Mouse (Mus musculus) frontal cortex, adult 2 months (tissue): Measurements from ENCODE around the gene Kctd7. TPM values are rescaled to one million over a fixed set of nuclear protein-coding genes. Genes with fewer than 3 reads are reported as not detected.

Experiments
- DNase-seq, 2 experiments: peaks; one replicate each; pipeline ENCODE4 v3.0.0; 2022; ENCODE audit warnings: low spot score in 1 of 2; ENCODE audit errors: extremely low spot score in 1 of 2
- polyA plus RNA-seq: library from polyadenylated mRNA; depleted of rRNA; stranded (reverse); fragments of >200 nt; gene quantifications from 2 replicates; pipeline ENCODE4 v1.2.3, GENCODE M21; 2012; rRNA removed

Gene Kctd7
- polyA plus RNA-seq, 1 experiment: 10.7 TPM

- peak in 1 of 2 experiments; percentile 52 for DNase-seq
These were observed 42.7 kb downstream of the Kctd7 start for GRCm38 (mm10) chr5:130187383-130187782.

GRCm38 (mm10) chr5:130190909-130191308, 46.2 kb downstream of the Kctd7 start:
- no peak for DNase-seq

- DNase-seq: no peak
These were observed 47.2 kb downstream of the Kctd7 start for GRCm38 (mm10) chr5:130191865-130192264.

- no peak for DNase-seq
These were observed 47.8 kb downstream of the Kctd7 start for GRCm38 (mm10) chr5:130192356-130192944.

DNA sequence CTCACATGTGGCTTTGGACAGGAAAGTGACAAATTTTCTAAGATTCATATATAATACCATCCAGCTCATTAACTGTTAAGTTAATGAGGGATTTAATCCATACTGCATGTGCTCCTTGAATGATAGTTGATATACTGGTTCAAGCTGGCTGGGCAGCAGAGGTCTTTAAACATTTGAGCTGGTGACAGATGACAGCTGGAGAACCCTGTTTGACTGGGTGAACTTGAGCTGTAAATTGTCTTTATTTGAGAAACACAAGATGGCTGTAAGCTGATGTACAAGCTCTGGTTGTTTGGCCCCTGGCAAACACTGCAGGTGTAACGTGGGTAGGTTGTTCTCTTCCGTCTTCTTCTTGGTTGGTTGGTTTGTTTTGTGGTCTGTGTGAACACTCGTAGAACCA, 49.1 kb downstream of the Kctd7 start:
- DNase-seq: no peak

DNA sequence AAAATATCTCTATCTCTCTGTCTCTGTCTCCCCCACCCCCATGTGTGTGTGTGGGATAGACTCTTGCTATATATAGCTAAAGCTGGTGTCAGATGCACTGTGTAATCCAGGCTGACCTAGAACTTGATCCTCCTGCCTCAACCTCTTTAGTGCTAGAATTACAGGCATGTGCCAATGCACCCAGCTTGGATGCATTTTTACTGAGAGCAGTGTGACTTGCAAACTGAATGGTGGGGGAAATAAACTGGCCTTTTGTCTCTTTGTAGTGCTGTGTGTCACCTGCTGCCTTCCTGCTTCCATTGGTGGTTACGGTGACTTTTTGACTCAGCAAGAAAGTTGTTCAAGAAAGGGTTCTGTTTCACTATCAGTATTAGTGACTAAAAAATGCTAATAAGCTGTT, 51.6 kb downstream of the Kctd7 start:
- DNase-seq: no peak

- DNase-seq: no peak
These were observed 52.8 kb downstream of the Kctd7 start for GRCm38 (mm10) chr5:130197454-130197853.

DNA sequence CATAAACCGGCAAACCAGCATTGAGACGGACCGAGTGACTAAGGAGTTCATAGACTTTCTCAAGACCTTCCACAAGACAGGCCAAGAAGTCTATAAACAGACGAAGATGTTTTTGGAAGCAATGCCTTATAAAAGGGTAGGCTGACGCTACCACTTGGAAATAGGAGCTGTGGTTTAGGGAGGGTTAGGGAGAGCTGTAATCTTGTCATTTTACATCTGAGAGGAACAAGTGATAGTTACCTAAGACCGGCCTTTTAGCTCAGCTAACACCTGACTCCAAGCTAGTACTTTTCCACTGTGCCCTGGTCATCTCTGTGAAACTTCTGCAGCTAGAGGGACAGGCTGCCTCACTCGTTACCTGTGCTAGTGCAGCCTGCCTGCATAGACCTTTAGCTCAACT, 53.3 kb downstream of the Kctd7 start:
- no peak for DNase-seq

GRCm38 (mm10) chr5:130200233-130201029, 55.8 kb downstream of the Kctd7 start:
- DNase-seq: no peak

- no peak for DNase-seq
These were observed 59.3 kb downstream of the Kctd7 start for GRCm38 (mm10) chr5:130203948-130204347.

DNA sequence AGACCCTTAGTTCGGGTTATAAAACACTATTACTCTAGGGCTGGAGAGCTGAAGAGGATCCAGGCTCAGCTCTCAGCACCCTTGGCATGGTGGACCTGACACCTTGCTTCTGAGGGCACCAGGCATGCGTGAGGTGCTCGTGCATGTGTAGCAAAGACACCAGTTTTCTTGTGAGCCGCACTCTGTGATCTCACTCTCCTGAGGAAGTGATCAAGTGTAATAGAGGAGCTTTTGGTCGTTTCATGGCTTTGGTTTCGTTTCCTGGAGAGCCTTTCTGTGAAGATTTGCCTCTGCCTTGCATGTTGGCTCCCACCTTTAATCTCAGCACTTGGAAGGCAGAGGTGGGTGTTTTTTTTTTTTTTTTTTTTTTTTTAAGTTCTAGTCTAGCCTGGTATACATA, 59.9 kb downstream of the Kctd7 start:
- DNase-seq: no peak

Other genes starting within 250 kb of the Kctd7 start
- 6.1 and 7.5 TPM in 2 replicates for gene Zbed5, start 249.1 kb upstream of the Kctd7 start, polyA plus RNA-seq
- 28.0 and 35.5 TPM in 2 replicates for gene Phkg1, start 246.3 kb upstream of the Kctd7 start, polyA plus RNA-seq
- 4.1 and 4.7 TPM in 2 replicates for gene Nupr1l, start 236.3 kb upstream of the Kctd7 start, polyA plus RNA-seq
- gene Vkorc1l1, start 202.9 kb upstream of the Kctd7 start, polyA plus RNA-seq: 38.1 and 40.1 TPM in 2 replicates
- gene Gusb, start 141.8 kb upstream of the Kctd7 start, polyA plus RNA-seq: 18.3 and 22.1 TPM in 2 replicates
- 25.0 and 29.6 TPM in 2 replicates for gene Asl, start 115.6 kb upstream of the Kctd7 start, polyA plus RNA-seq
- 41.8 and 44.8 TPM in 2 replicates for gene Crcp, start 115.6 kb upstream of the Kctd7 start, polyA plus RNA-seq
- 32.1 and 34.5 TPM in 2 replicates for gene Tpst1, start 71.5 kb upstream of the Kctd7 start, polyA plus RNA-seq
- 36.0 and 43.2 TPM in 2 replicates for gene Rabgef1, start 26.9 kb downstream of the Kctd7 start, polyA plus RNA-seq
- gene Tmem248, start 72.2 kb downstream of the Kctd7 start, polyA plus RNA-seq: 31.2 and 32.7 TPM in 2 replicates
- gene Sbds, start 110.7 kb downstream of the Kctd7 start, polyA plus RNA-seq: 85.8 and 93.8 TPM in 2 replicates
- gene Tyw1, start 110.8 kb downstream of the Kctd7 start, polyA plus RNA-seq: 14.4 and 15.1 TPM in 2 replicates
- 25.1 and 35.6 TPM in 2 replicates for gene Caln1, start 224.6 kb downstream of the Kctd7 start, polyA plus RNA-seq
- 0.23 and 0.56 TPM in 2 replicates for gene A330070K13Rik, start 239.8 kb downstream of the Kctd7 start, polyA plus RNA-seq